Mouse (Mus musculus) left cerebral cortex, postnatal 25 days (tissue): ENCODE results near the gene Syn3. TPM values are rescaled to one million over a fixed set of nuclear protein-coding genes. Genes with fewer than 3 reads are reported as not detected.
A peak's percentile ranks its signal among the peaks of the same experiment; 100 is the strongest.

Source experiments
- DNase-seq, 2 experiments: peaks; one replicate each; pipeline ENCODE4 v3.0.0; 2022; ENCODE audit warnings: low spot score in 2 of 2, mixed read lengths in 1 of 2
- intact Hi-C: fragments of 180-260 bp; cut with DNase I; formaldehyde crosslinking; loops from one replicate; pipeline ENCODE4 v1.15.1; 2025
- total RNA-seq, 2 experiments: library from RNA; stranded (reverse); gene quantifications; 2 replicates each; pipeline ENCODE4 v1.2.3; 2021

The Syn3 gene
- total RNA-seq, 2 experiments from 2014 or later, result 26.1 to 31.8 TPM

- DNase-seq, result no peak
- intact Hi-C loops, result no loop called here
Observed at GRCm38 (mm10) chr10:86328143-86328542, 170.6 kb downstream of the Syn3 start.

DNA sequence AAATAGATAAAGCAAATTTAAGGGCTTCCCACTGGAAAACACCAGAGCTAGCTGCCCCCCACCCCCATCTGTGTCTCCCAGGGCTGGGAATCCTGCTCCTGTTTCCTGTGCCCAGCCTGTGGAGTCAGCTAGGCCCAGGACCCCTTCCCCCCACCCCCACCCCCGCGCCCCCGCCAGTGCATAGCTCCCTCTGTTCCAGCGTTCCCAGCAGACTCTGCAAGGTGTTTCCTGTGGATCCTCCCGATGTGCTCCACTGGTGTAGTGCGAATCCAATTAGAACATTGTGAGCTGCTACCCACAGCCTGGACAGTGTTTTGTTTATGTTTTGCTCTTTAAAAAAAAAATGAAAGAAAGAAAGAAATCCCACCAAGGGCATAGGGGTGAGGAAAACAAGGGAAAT lies 173.4 kb downstream of the Syn3 start:
- no peak for DNase-seq
- intact Hi-C loops, result no loop called here

- DNase-seq, result peak; percentile 20 to 31
- intact Hi-C loops, result no loop called here
Observed at GRCm38 (mm10) chr10:86323275-86323994, 175.3 kb downstream of the Syn3 start.

- intact Hi-C loops, result no loop called here
- no peak for DNase-seq
Observed at GRCm38 (mm10) chr10:86322006-86322405, 176.7 kb downstream of the Syn3 start.

DNA sequence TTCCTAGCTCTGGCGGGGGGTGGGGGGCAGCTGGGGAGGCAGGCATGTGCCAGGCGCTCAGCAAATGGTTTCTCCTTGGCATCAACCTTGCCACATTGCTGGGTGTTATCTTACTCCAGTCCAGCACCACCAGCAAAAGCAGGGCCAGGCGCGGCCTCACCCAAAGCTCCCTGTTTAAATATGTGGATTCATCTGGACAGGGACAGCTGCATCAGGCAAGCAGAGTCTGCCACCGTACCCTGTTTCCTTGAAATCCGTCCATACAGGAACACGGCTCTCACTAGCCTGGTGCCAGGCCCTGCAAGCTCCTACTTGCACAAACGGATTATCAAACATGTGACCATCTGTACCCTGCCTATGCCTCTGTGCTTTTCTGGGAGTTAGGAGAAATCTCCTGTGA lies 177.5 kb downstream of the Syn3 start:
- intact Hi-C loops, result no loop called here
- DNase-seq, result no peak

DNA sequence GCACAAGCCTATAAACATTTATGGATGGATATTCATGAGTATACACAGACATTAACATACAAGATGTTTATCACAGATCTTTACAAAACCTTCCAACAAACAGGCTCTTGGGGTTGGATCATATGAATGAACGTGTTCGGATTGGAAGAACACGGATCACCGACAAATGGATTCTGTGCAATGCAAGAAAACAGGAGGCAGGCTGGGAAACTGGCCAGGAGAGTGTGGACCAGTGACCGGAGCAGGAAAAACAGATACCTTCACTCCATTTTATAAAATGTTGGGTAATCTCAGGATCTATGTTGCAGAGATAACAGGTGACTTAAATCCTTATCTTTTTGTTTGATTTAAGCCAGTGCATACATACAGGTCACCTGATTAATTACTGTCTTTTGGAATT lies 178.5 kb downstream of the Syn3 start:
- DNase-seq, result no peak
- intact Hi-C loops, result no loop called here

DNA sequence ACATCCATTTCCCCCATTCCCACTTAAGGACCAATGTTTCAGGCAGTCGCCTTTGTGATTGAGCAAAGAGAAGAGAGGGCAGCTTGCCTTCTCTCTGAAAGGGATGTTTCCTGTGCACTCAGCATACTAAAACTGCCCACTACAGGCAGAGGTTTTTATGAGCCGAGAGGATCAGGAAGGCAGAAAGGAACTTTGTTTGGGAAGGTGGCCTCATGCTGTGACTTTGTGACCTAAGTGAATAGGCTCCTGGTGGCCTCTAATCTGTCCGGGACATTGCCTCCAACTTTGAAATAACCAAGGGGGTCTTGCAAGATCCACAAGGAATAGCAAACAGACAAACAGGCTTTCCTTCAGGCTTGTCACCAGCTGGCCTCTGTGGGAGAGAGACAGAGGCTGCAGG lies 179.2 kb downstream of the Syn3 start:
- intact Hi-C loops, result no loop called here
- no peak for DNase-seq

DNA sequence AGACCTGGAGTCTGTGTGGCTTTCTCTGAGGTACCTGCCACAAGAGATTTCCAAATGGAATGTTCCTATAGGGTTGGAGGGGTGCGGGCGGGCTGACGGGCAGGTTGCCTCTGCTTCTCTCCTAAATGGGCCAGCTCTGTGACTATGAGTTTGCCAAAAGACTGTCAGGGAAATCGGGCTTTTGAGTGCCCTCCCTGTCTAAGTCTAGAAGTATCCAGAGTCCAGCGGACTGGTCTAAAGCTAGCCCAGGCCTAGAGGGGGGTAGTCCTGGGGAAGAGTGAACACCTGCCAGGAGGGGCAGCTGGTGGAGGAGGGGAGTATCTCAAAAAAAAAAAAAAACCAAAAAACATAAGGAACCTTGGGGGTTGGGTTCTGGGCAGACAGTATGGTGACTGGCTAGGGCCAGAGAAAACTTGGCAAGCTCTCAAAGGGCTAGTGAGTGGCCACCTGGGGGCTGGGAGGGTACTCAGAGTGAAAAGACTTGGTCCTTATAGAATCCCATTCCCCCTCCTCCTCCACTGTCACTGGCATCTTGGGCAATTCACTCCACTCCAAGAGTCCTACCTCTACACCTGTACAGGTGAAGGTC lies 180.1 kb downstream of the Syn3 start:
- intact Hi-C loops, result no loop called here
- DNase-seq, result no peak

DNA sequence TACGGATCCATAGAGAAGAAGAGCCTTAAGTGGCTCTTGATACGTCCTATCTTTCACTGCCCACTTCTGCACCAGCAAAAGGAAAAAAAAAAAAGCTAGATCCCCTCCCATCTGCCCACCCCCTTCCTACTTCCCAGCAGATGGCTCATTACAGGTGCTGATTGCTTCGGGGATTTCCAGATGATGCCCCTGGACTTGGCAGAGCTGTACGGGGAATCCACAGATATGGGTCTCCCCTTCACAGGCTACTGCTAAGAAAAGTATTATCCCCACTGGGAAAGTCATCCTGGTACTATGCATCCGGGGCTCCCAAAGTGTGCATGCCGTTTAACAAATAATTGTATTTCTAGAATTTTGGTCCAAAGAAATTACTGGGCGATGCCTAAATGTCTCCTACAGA lies 181.1 kb downstream of the Syn3 start:
- DNase-seq, result no peak
- intact Hi-C loops, result no loop called here

- intact Hi-C loops, result no loop called here
- no peak for DNase-seq
Observed at GRCm38 (mm10) chr10:86315513-86315912, 183.2 kb downstream of the Syn3 start.

DNA sequence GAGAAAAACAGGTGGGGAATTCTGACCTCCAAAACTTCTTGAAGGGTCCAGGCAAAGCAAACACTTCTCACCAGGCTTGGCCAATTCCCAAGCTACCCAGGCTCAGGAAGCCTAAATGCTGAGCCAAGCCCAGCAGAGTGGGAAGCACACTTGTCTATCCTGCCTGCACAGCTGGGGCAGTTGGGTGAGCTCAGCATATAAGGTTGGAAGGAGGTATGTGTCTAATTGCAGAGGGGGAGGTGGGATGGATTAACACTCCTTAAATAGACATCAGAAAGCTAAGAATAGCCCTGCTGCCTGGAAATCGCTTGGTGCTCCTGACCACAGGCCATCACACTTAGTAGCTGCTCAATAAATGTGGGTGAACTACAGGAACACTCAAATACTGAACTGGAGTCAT lies 185.2 kb downstream of the Syn3 start:
- no peak for DNase-seq
- intact Hi-C loops, result no loop called here

DNA sequence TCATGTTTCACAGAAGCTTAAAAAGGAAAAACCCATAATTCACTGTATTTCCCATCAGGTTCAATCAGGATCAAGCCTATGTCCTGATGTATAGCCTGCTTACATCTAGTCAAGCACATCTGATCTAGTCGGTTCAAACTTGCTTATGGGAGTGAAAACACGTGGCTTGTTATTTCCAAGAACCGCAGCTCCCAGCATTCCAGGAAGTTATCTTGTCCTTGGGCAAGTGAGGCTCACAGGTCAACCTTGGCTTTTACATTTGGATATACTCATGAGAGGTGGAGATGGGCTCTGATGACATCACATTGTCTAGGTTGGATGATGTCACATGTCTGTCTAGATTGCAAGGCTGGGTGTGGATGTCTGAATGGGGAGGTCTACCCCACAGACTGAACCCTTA lies 185.7 kb downstream of the Syn3 start:
- DNase-seq, result no peak
- intact Hi-C loops, result no loop called here

DNA sequence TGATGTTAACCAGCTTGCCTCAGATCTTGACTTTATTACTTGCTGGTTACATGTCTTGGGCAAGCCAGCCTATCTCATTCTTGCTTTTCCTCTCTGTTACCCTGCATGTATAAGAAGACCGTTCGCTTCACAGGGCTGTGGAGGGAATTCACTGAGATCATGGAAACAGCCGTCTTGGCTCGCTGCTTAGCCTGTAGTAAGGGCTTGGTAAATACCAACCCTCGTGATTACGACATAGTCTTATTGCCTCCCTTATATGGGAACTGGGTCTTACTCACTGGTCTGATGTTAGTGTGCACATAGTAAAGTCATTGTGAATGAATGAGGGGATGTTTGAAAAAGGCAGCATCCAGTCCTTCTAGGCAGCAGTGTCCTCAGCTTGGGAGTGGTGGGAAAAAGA lies 188.2 kb downstream of the Syn3 start:
- no peak for DNase-seq
- intact Hi-C loops, result no loop called here

DNA sequence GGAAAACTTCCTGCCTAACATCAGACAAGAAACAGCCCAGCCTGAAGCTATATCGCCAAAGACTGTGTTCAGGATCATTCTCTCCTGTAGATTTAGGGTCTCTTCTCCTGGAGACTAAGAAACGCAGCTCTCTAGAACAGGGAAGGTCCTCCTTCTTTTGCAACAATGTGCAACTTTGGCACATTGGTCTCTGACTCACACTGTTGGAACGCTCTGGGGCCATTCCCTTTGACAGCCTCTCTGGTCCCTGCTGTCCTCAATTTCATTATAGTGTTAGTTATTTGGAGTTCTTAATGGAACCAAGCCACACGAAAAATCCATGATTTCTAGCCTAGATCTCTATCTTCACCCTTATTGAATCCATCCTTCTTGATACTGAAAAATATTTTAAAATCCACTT lies 191.5 kb downstream of the Syn3 start:
- intact Hi-C loops, result no loop called here
- DNase-seq, result no peak

DNA sequence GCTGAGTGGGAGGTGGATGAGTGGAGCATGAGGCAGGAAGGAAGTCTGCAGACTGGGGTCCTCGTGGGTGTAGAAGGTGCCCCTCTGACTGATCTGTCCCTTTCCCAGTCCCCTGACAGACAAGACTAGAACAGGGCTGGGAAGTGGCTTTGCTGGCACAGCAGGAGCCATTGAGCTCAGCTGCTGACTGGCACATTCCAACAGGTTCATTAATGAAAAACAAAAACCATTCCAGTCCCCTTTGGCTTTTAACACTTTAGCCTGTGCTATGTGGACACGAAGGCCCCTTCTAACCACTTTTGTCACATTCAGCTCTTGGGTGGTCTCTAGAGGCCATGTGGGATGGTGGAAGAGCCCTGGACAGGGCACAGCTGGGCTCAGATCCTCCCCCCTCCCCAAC lies 194.1 kb downstream of the Syn3 start:
- intact Hi-C loops, result no loop called here
- DNase-seq, result no peak

- no peak for DNase-seq
- intact Hi-C loops, result no loop called here
Observed at GRCm38 (mm10) chr10:86303495-86303876, 195.2 kb downstream of the Syn3 start.

- intact Hi-C loops, result loop anchor here (1.0 kb wide), 1 partner anchor 149 kb away; no protein-coding TSS in a partner anchor
- DNase-seq, result peak; percentile 71 to 77
Observed at GRCm38 (mm10) chr10:86302761-86303494, 195.8 kb downstream of the Syn3 start.

DNA sequence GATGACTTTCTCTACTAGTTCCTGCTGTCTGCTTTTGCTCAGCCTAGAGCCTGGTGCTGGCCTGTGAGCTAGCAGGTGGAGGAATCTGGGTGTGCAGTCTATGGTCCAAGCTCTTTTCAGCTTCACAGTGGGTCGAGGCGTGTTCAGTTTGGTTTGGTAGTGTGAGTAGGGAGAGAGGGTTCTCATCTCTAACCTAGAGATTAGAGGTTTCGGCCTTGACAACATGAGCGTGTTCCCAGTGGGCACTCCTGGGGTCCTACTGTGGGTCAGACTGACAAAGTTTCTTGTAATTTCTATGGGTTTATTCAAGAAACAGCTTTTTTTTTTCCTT lies 196.4 kb downstream of the Syn3 start:
- intact Hi-C loops, result loop anchor here (1.0 kb wide), 1 partner anchor 150 kb away; no protein-coding TSS in a partner anchor
- DNase-seq, result no peak

DNA sequence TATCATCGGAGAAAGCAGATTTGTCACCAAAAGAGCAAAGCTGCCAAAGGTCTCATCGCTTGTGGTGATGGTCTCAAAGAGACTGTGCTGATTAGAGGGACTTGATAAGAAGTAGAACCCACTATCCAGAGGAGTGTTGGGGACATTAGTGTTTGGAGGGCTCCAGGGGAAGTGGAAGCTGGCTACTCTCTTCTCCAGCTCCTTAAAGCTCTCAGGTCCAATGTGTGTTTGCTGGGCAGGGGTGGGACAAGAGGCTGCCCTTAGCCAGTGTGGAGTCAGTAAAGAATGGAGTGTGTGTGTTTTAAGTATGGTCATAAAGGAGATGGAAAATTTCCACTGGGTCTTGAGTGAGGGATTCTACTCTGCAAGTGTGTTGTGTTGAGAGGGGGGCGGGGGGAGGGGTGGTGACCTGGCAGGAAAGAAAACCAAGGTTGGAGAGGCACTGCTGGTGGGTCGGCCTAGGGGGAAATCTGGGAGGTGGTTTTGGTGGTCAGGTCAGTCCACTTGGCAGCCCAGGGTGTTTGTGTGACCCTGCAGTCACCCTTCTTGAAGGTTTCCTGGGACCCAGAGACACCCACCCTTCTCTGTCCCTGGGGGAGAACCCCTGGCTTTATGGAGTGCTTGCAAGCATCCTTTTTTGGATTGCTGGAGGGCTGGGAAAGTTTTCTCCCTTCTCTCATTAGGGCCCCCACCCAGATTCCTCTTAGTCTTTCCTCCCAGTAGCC lies 196.9 kb downstream of the Syn3 start:
- DNase-seq, result no peak
- intact Hi-C loops, result loop anchor here (1.0 kb wide), 1 partner anchor 151 kb away; no protein-coding TSS in a partner anchor

DNA sequence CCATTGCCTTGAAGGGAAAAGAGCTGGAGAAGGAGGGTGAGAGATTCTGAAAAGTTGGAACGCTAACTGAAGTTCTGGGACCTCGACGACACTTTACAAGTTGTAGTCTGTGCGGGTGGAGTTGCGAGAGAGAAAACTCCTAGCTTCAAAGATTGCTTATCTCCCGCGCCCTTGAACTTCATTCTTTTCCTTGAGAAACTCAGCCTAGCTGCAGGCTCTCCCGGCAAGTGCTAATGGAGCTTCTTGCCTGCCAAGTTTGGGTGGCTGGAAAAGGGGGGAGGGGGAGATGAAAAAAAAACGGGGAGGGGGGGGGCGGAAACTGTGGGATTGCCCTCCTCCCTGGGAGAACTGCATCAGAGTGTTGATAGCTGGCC lies 197.6 kb downstream of the Syn3 start:
- intact Hi-C loops, result no loop called here
- DNase-seq, result no peak
